In genomic region chr4:68790003-68790402, GRCm38 (mm10) we compare ENCODE assay signal across 27 mouse cellular contexts.
DNase-seq lines count a peak whose midpoint lies in the region; ATAC-seq and TF ChIP-seq lines count a peak whose summit lies in the region.
"Had no signal": no experiment of that assay in that cellular context is flagged by ENCODE, and none has a peak within 500 bp of the region (broad histone marks: within the 10 kb centered on the region; RNA-seq: fewer than 3 reads in every experiment).

No protein-coding gene starts in this region.

- H3K4me1 ChIP-seq in hindbrain, embryonic 13.5 days (replicated peaks), result no peaks in the 10 kb centered on the region
- no peaks in the 10 kb centered on the region for H3K4me1 ChIP-seq in hindbrain, embryonic 11.5 days (replicated peaks; ENCODE audit: control insufficient read depth, insufficient read depth, low read length)
- no peaks in the 10 kb centered on the region for H3K4me1 ChIP-seq in hindbrain, postnatal 0 days (ENCODE audit: insufficient read depth, low read length)
- no peaks in the 10 kb centered on the region for H3K4me1 ChIP-seq in hindbrain, embryonic 14.5 days (replicated peaks; ENCODE audit: control insufficient read depth, insufficient read depth, low read length)
- H3K4me1 ChIP-seq: embryonic facial prominence, embryonic 10.5 days; embryonic facial prominence, embryonic 13.5 days; forebrain, embryonic 10.5 days; forebrain, embryonic 13.5 days had no signal

- no peak for TF ChIP-seq CTCF in hindbrain, postnatal 0 days (IDR thresholded peaks at IDR 0.05; ENCODE audit: low read depth)

- no peak overlapping the region; the same call in 1 of the 2 replicates for H3K27ac ChIP-seq in hindbrain, embryonic 13.5 days
- no peak overlapping the region for H3K27ac ChIP-seq in hindbrain, embryonic 11.5 days (ENCODE audit: low read depth, low read length)
- no peak overlapping the region for H3K27ac ChIP-seq in hindbrain, postnatal 0 days
- no peak overlapping the region for H3K27ac ChIP-seq in hindbrain, embryonic 14.5 days
- H3K27ac ChIP-seq: embryonic facial prominence, embryonic 10.5 days; embryonic facial prominence, embryonic 13.5 days; forebrain, embryonic 10.5 days; forebrain, embryonic 13.5 days had no signal

- 0 out of 2 replicates have a peak, but pooled peaks cover 3% of the 10 kb centered on the region for H3K36me3 ChIP-seq in hindbrain, embryonic 13.5 days
- no peaks in the 10 kb centered on the region for H3K36me3 ChIP-seq in hindbrain, embryonic 11.5 days (ENCODE audit: control insufficient read depth, insufficient read depth, low read length)
- no peaks in the 10 kb centered on the region for H3K36me3 ChIP-seq in hindbrain, postnatal 0 days (ENCODE audit: insufficient read depth, low read length)
- peaks cover 8% of the 10 kb centered on the region; the same call in 1 of the 2 replicates for H3K36me3 ChIP-seq in hindbrain, embryonic 14.5 days (replicated peaks; ENCODE audit: control insufficient read depth, insufficient read depth)
- H3K36me3 ChIP-seq: embryonic facial prominence, embryonic 10.5 days; embryonic facial prominence, embryonic 13.5 days; forebrain, embryonic 10.5 days; G1E had no signal

- H3K27me3 ChIP-seq in hindbrain, embryonic 13.5 days, result no peaks in the 10 kb centered on the region
- no peaks in the 10 kb centered on the region for H3K27me3 ChIP-seq in hindbrain, embryonic 11.5 days (ENCODE audit: control insufficient read depth, insufficient read depth, low read length)
- no peaks in the 10 kb centered on the region for H3K27me3 ChIP-seq in hindbrain, postnatal 0 days (ENCODE audit: insufficient read depth, low read length)
- no peaks in the 10 kb centered on the region for H3K27me3 ChIP-seq in hindbrain, embryonic 14.5 days (ENCODE audit: control insufficient read depth, insufficient read depth, low read length)
- H3K27me3 ChIP-seq: CH12.LX; embryonic facial prominence, embryonic 13.5 days; forebrain, embryonic 13.5 days; Patski had no signal

- no peaks in the 10 kb centered on the region for H3K9me3 ChIP-seq in hindbrain, embryonic 13.5 days
- H3K9me3 ChIP-seq in hindbrain, embryonic 11.5 days (ENCODE audit: control insufficient read depth, low read length), result no peaks in the 10 kb centered on the region
- H3K9me3 ChIP-seq in hindbrain, postnatal 0 days (ENCODE audit: low read length), result no peaks in the 10 kb centered on the region
- no peaks in the 10 kb centered on the region for H3K9me3 ChIP-seq in hindbrain, embryonic 14.5 days (ENCODE audit: control insufficient read depth, low read length)
- H3K9me3 ChIP-seq: embryonic facial prominence, embryonic 10.5 days; embryonic facial prominence, embryonic 13.5 days; forebrain, embryonic 10.5 days; forebrain, embryonic 13.5 days had no signal

- H3K9ac ChIP-seq in hindbrain, embryonic 13.5 days, result no peak overlapping the region
- H3K9ac ChIP-seq in hindbrain, embryonic 11.5 days (ENCODE audit: low read depth, low read length), result no peak overlapping the region
- no peak overlapping the region for H3K9ac ChIP-seq in hindbrain, postnatal 0 days (replicated peaks; ENCODE audit: low read length)
- H3K9ac ChIP-seq in hindbrain, embryonic 14.5 days, result no peak overlapping the region
- H3K9ac ChIP-seq: embryonic facial prominence, embryonic 13.5 days; forebrain, embryonic 13.5 days had no signal

- no peak overlapping the region for H3K4me2 ChIP-seq in hindbrain, embryonic 13.5 days
- H3K4me2 ChIP-seq in hindbrain, embryonic 11.5 days (replicated peaks; ENCODE audit: low read depth, low read length), result no peak overlapping the region
- no peak overlapping the region for H3K4me2 ChIP-seq in hindbrain, postnatal 0 days (ENCODE audit: low read depth, low read length)
- no peak overlapping the region for H3K4me2 ChIP-seq in hindbrain, embryonic 14.5 days (replicated peaks)
- H3K4me2 ChIP-seq: embryonic facial prominence, embryonic 13.5 days; forebrain, embryonic 13.5 days; heart, embryonic 11.5 days had no signal

- 68% methylated on average over 5 of the region's 5 CpGs for WGBS in hindbrain, embryonic 13.5 days
- WGBS in hindbrain, embryonic 11.5 days, result 82% methylated on average over 5 of the region's 5 CpGs
- WGBS in hindbrain, postnatal 0 days, result 67% methylated on average over 5 of the region's 5 CpGs
- WGBS in hindbrain, embryonic 14.5 days, result 65% methylated on average over 5 of the region's 5 CpGs

- no peak for DNase-seq in hindbrain, embryonic 11.5 days (ENCODE audit: low spot score)
- DNase-seq in hindbrain, postnatal 0 days (ENCODE audit: low spot score), result no peak
- DNase-seq in hindbrain, embryonic 14.5 days (ENCODE audit: low spot score), result no peak
- peak; percentile 14 for DNase-seq in left cerebral cortex, postnatal 4 days
- no peak for DNase-seq in left cerebral cortex, adult 18-20 months (ENCODE audit: low spot score in 2 of 2)
- no peak for DNase-seq in gastrocnemius, adult 8-10 months (ENCODE audit: low spot score in 2 of 2)
- DNase-seq: adrenal gland, postnatal 10 days; adrenal gland, postnatal 36 days; B cell, adult 2 months; cerebellum, adult 2 months; cerebellum, adult 9-11 months; cerebellum, postnatal 36 days; embryo, embryonic 11 days; gastrocnemius, postnatal 14 days; heart, adult 11 months had no signal

- intact Hi-C loops in left cerebral cortex, postnatal 4 days (cut with DNase I), result no loop called here

- no peak overlapping the region for H3K4me3 ChIP-seq in hindbrain, embryonic 13.5 days
- H3K4me3 ChIP-seq in hindbrain, embryonic 11.5 days (ENCODE audit: low read depth, low read length), result no peak overlapping the region
- H3K4me3 ChIP-seq in hindbrain, postnatal 0 days (ENCODE audit: low read length), result no peak overlapping the region
- H3K4me3 ChIP-seq in hindbrain, embryonic 14.5 days (replicated peaks; ENCODE audit: low read length), result no peak overlapping the region
- H3K4me3 ChIP-seq: embryonic facial prominence, embryonic 10.5 days; embryonic facial prominence, embryonic 13.5 days; forebrain, embryonic 10.5 days; forebrain, embryonic 13.5 days had no signal

- peak; percentile 68; the same call in 1 of the 2 replicates for ATAC-seq in hindbrain, embryonic 13.5 days (ENCODE audit: low FRiP score)
- ATAC-seq in hindbrain, embryonic 11.5 days (ENCODE audit: low FRiP score), result no peak; the same call in 1 of the 2 replicates
- peak; percentile 50; the same call in 1 of the 2 replicates for ATAC-seq in hindbrain, postnatal 0 days
- no peak for ATAC-seq in hindbrain, embryonic 14.5 days (ENCODE audit: low FRiP score)
- ATAC-seq: forebrain, embryonic 13.5 days; forebrain, embryonic 16.5 days; inflammation-experienced regulatory T-cells, adult 6 months; intestine, embryonic 16.5 days; Patski had no signal

Comparison
In these comparisons a context has a peak if more than half of its experiments do, and no peak if none do; other contexts are left out.
1. ATAC-seq: peak in hindbrain, embryonic 13.5 days (single experiment) and hindbrain, postnatal 0 days (single experiment); none in hindbrain, embryonic 11.5 days (single experiment) and hindbrain, embryonic 14.5 days (single experiment).